Mouse (Mus musculus): ENCODE results near the gene Hira.

Hira gene

DNA sequence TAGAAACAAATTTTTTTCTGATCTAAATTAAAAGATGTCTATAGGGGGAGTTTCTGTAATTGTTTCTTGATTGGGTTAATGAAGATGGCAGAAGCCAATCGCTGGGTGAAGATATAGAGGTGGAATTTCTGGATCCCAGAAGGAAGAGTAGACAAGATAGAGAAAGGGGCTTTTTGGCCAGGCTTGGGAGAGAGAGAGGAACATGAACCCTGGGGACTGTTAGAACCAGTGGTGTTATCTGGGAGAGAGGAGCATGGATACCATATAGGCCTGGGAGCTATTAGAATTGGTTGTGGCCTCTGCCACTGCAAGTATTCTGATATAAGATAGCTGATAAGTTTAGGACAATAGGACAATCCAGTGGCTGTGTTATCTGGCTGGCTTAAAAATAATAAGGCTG lies 136.7 kb downstream of the Hira start:
- no peak for DNase-seq (ENCODE audit: low spot score in 2 of 2)

DNA sequence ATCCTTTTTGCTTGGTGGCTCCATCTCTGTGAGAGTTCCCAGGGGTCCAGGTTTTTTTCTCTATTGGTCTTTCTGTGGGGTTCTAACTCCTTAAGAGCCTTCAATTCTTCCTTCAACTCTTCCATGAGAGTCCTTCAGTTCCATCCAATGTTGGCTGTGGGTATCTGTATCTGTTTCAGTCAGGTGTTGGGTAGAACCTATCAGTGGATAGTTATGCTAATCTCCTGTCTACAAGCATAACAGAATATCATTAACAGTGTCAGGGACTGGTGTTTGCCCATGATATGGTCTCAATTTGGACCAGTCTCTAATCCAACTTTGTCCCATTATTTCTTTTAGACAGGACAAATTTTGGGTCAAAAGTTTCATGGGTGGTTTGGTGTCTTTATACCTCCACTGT lies 137.8 kb downstream of the Hira start:
- DNase-seq (ENCODE audit: low spot score in 2 of 2), result no peak
